Mouse (Mus musculus) embryonic facial prominence, embryonic 12.5 days (tissue): Measurements from ENCODE around the gene Klhl21. TPM values are rescaled to one million over a fixed set of nuclear protein-coding genes. Genes with fewer than 3 reads are reported as not detected.
"Not testable (repeated sequence)": the region's sequence is repeated elsewhere in the genome, so short reads cannot be mapped to it uniquely, and the experiment has no call there.

Experiments
- ATAC-seq: fragments of 200-750 bp; cut with Nextera tagmentation; 2 replicates; pipeline ENCODE4 v1.8.0; 2017; ENCODE audit not compliant: insufficient number of reproducible peaks, insufficient read depth, low FRiP score, low TSS enrichment
- H3K27ac ChIP-seq: fragments of 300-500 bp; sonication (generic); 2 replicates; pipeline ENCODE4 v1.5.1; 2016; ENCODE audit warnings: mild to moderate bottlenecking
- H3K27me3 ChIP-seq: fragments of 300-500 bp; sonication (generic); 2 replicates; pipeline ENCODE4 v1.6.1; 2016; ENCODE audit warnings: mild to moderate bottlenecking, moderate library complexity
- H3K36me3 ChIP-seq: fragments of 300-500 bp; sonication (generic); 2 replicates; pipeline ENCODE4 v1.6.1; 2016; ENCODE audit warnings: mild to moderate bottlenecking
- H3K4me1 ChIP-seq: fragments of 300-500 bp; sonication (generic); 2 replicates; pipeline ENCODE4 v1.6.1; 2016
- H3K4me2 ChIP-seq: fragments of 300-500 bp; sonication (generic); replicated peaks from 2 replicates; pipeline ENCODE4 v1.6.1; 2016; ENCODE audit warnings: mild to moderate bottlenecking, moderate library complexity
- H3K4me3 ChIP-seq: fragments of 300-500 bp; sonication (generic); 2 replicates; pipeline ENCODE4 v1.5.1; 2016; ENCODE audit warnings: mild to moderate bottlenecking
- H3K9ac ChIP-seq: fragments of 300-500 bp; sonication (generic); 2 replicates; pipeline ENCODE4 v1.6.1; 2016; ENCODE audit warnings: mild to moderate bottlenecking, moderate library complexity
- H3K9me3 ChIP-seq: fragments of 300-500 bp; sonication (generic); 2 replicates; pipeline ENCODE4 v1.6.1; 2016; ENCODE audit warnings: mild to moderate bottlenecking, moderate library complexity
- WGBS: fragments of 180-500 bp; shearing (Covaris S2); methylation state at CpG from one replicate; pipeline ENCODE4 v1.1.7; 2016; 5-methylcytosine and 5-hydroxymethylcytosine counted together
- polyA plus RNA-seq: library from polyadenylated mRNA; unstranded; fragments of >200 nt; fragmentation: Nextera tagmentation; extraction: Ambion mirVana; gene quantifications from 2 replicates; pipeline ENCODE4 v1.2.1, GENCODE M21; 2016

Gene Klhl21
- polyA plus RNA-seq, 1 experiment from 2014 or later: 13.5 TPM

DNA sequence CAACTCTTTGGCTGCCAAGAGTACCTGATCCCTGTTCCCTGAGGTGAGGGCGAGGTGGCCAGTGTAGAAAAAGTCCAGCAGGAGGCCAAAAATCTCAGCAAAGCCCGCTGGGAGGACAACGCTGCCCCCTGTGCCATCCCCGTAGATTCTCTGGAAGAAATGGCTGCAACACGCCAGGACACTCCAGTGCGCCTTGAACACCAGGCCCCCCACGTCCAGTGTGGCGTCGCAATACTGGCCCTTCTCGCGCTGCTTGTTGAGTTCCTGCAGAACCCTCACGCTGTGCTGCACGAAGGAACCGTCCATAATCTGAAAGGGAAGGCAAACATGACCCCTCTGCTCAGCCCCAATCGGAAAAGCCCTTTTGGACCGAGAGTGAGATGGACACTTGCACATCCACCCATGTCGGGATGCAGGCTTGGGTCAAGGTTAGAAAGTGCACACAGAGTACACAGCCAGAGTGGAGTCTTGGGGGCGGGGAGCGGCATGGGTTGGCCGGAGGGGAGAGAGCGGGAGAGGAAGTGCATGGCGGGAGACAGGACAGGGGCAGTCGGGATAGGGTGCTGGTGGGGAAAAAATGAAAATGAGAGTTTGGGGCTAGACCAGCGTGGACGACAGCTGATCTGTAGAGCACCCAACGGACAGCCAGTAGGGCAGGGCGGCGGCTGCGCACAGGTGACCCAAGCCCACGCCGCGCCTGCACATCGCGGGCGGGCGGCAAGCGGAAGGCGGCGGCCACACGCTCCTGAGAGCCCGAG is 18.3 kb downstream of the Klhl21 start:
- no peak overlapping the region for H3K27ac ChIP-seq
- H3K4me3 ChIP-seq: peak overlapping the region; percentile 60
- ATAC-seq: peak; percentile 58; the same call in 1 of the 2 replicates
- peak overlapping the region; percentile 83 for H3K9ac ChIP-seq
- H3K4me2 ChIP-seq: peak overlapping the region; percentile 96
- H3K27me3 ChIP-seq: 0 out of 2 replicates have a peak, but pooled peaks cover 1% of the 10 kb centered on the region
- WGBS: 2% methylated on average over 41 of the region's 41 CpGs
- H3K9me3 ChIP-seq: no peaks in the 10 kb centered on the region
- H3K36me3 ChIP-seq: peaks cover 31% of the 10 kb centered on the region
- H3K4me1 ChIP-seq: peaks cover 38% of the 10 kb centered on the region

DNA sequence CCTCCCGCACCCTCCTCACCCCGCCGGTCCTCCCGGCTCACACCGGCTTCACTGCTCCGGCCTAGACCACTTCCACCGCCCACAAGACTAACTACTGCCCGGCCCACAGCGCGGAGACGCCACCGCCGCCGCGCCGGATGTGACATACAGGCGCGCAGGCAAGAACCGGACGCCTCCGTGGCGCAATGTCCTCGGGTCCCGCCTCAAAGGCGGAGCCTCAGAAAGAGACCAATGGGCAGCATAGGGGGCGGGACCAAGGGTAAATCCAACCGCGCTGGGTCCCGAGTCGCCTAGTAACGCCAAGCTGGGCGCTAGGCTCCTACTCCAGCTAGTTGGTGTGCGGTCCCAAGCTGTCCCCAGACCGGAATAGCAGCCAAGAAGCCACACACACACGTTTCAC is 18.9 kb downstream of the Klhl21 start, which contains the start of gene Zbtb48:
Gene Zbtb48, minus strand, starts transcription at position 148 of the 400 bp plus-strand sequence.
- H3K36me3 ChIP-seq: peaks cover 25% of the 10 kb centered on the region
- peaks cover 7% of the 10 kb centered on the region; the same call in 1 of the 2 replicates for H3K27me3 ChIP-seq
- peak; percentile 94 for ATAC-seq
- WGBS: under 1% methylated on average over 35 of the region's 35 CpGs
- H3K4me1 ChIP-seq: peaks cover 38% of the 10 kb centered on the region
- peak within 1 kb of the TSS; percentile 83 for H3K9ac ChIP-seq
- no peaks in the 10 kb centered on the region for H3K9me3 ChIP-seq
- no peak within 1 kb of the TSS for H3K27ac ChIP-seq
- H3K4me2 ChIP-seq: peak within 1 kb of the TSS; percentile 96
- H3K4me3 ChIP-seq: peak within 1 kb of the TSS; percentile 60

- Histone ChIP-seq H3K36me3 (peaks cover 16% of the 10 kb centered on the region), H3K9ac (peak overlapping the region; percentile 60; the same call in 1 of the 2 replicates), H3K4me3 (peak overlapping the region; percentile 60), H3K4me1 (peaks cover 38% of the 10 kb centered on the region), H3K4me2 (peak overlapping the region; percentile 96), H3K27me3 (peaks cover 9% of the 10 kb centered on the region; the same call in 1 of the 2 replicates), H3K27ac (no peak overlapping the region), H3K9me3 (no peaks in the 10 kb centered on the region)
- WGBS: 67% methylated on average over 15 of the region's 15 CpGs
- ATAC-seq: no peak
Observed at GRCm38 (mm10) chr4:152028456-152028855, 19.9 kb downstream of the Klhl21 start.

DNA sequence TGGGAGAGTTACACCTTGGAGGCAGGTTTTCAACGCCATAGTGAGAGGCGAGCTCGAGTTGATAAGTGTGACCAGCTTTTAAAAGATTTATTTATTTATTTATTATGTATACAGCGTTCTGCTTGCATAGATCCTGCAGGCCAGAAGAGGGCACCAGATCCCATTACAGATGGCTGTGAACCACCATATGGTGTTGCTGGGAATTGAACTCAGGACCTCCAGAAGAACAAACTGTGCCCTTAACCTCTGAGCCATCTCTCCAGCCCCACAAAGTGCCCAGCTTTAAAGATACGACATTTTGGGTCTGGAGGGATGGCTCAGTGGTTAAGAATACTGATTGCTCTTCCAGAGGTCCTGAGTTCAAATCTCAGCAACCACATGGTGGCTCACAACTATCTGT is 20.5 kb downstream of the Klhl21 start:
- H3K27ac ChIP-seq: no peak overlapping the region
- H3K4me2 ChIP-seq: 0 out of 2 replicates have a peak overlapping the region, but pooled peaks have one; percentile 96
- H3K4me3 ChIP-seq: 0 out of 2 replicates have a peak overlapping the region, but pooled peaks have one; percentile 6
- no peaks in the 10 kb centered on the region for H3K9me3 ChIP-seq
- 45% methylated on average over 5 of the region's 5 CpGs for WGBS
- no peak overlapping the region for H3K9ac ChIP-seq
- ATAC-seq: no peak
- 0 out of 2 replicates have a peak, but pooled peaks cover 10% of the 10 kb centered on the region for H3K36me3 ChIP-seq
- peaks cover 38% of the 10 kb centered on the region for H3K4me1 ChIP-seq
- peaks cover 9% of the 10 kb centered on the region; the same call in 1 of the 2 replicates for H3K27me3 ChIP-seq

DNA sequence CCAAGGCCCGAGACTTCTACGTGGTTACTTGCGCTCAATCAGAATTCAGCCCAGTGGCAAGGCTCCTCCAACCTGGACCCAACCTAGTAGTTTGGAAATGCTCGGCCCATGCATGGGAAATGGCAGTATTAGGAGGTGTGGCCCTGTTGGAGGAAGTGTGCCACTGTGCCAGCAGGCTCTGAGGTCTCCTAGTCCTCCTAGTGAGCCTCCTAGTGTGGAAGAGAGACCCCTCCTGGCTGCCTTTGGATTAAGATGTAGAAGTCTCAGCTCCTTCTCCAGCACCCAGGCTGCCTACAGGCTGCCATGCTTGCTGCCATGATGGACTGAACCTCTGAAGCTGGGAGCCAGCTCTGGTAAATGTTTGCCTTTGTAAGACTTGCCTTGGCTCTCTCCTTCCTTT is 21.4 kb downstream of the Klhl21 start:
- no peak overlapping the region for H3K4me3 ChIP-seq
- WGBS: 77% methylated on average over 4 of the region's 4 CpGs
- H3K9me3 ChIP-seq: no peaks in the 10 kb centered on the region
- H3K27ac ChIP-seq: no peak overlapping the region
- H3K36me3 ChIP-seq: 0 out of 2 replicates have a peak, but pooled peaks cover under 1% of the 10 kb centered on the region
- no peak for ATAC-seq
- H3K4me2 ChIP-seq: no peak overlapping the region
- no peak overlapping the region for H3K9ac ChIP-seq
- H3K27me3 ChIP-seq: peaks cover 9% of the 10 kb centered on the region; the same call in 1 of the 2 replicates
- H3K4me1 ChIP-seq: peaks cover 33% of the 10 kb centered on the region

- no peak overlapping the region for H3K27ac ChIP-seq
- H3K36me3 ChIP-seq: no peaks in the 10 kb centered on the region
- H3K4me3 ChIP-seq: no peak overlapping the region
- ATAC-seq: no peak
- 90% methylated on average over 13 of the region's 13 CpGs for WGBS
- no peak overlapping the region for H3K9ac ChIP-seq
- peaks cover 13% of the 10 kb centered on the region for H3K4me1 ChIP-seq
- no peaks in the 10 kb centered on the region for H3K9me3 ChIP-seq
- H3K4me2 ChIP-seq: no peak overlapping the region
- peaks cover 9% of the 10 kb centered on the region; the same call in 1 of the 2 replicates for H3K27me3 ChIP-seq
Observed at GRCm38 (mm10) chr4:152032922-152033321, 24.3 kb downstream of the Klhl21 start.

DNA sequence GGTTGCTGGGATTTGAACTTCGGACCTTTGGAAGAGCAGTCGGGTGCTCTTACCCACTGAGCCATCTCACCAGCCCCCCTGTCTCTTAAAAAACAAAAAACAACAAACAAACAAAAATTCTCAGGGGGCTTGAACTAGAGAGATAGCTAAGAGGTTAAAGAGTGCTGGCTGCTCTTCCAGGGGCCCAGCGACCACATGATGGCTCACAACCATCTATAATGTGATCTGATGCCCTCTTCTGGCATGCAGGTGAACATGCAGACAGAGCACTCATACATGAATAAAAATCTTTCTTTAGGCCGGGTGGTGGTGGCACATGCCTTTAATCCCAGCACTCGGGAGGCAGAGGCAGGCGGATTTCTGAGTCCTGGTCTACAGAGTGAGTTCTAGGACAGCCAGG is 27.9 kb downstream of the Klhl21 start:
- not testable (repeated sequence) for H3K4me2 ChIP-seq, ATAC-seq, H3K4me1 ChIP-seq, H3K27ac ChIP-seq, H3K9me3 ChIP-seq, H3K36me3 ChIP-seq, H3K4me3 ChIP-seq, H3K9ac ChIP-seq, H3K27me3 ChIP-seq
- 92% methylated on average over 6 of the region's 6 CpGs for WGBS

DNA sequence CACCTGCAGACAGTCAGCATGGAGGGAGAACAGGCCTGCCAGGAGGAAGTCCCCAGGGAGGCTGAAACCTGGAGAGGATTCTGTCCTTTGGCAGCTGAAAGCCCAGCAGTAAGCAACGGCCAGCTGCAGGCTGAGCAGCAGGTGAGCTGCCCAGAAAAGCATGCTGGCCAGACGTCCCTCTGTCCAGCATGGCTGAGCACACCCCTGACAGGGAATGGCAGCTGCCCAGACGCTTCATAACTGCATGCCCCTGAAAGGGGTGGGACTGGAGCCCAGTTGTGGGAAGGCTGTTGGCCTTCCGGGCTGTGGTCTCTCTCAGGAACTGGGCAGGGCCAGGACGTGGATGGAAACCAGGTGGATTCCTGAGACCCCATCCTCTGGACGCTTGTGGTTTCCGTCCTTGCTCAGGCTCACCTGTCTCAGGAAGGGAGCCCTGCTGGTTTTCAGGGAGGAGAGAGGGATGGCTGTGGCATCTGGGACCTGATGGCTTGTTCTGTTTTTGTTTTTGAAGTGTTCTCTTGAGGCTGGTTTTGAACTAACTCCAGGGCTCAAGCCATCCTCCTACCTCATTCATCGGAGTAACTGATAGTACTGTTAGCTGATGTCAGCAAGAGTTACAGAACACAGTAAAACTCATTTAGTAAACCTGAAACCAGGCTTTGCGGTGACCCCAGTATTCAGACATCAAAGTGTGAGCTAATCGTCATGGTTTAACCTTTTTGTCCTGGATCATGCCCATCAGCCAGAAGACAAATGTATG is 29.8 kb downstream of the Klhl21 start, which contains the start of gene Tas1r1:
Gene Tas1r1, minus strand, starts transcription at position 344 of the 760 bp plus-strand sequence.
- Histone ChIP-seq H3K27me3 (no peaks in the 10 kb centered on the region), H3K27ac (peak within 1 kb of the TSS; percentile 36; the same call in 1 of the 2 replicates), H3K4me3 (peak within 1 kb of the TSS; percentile 100), H3K9ac (peak within 1 kb of the TSS; percentile 94), H3K9me3 (no peaks in the 10 kb centered on the region), H3K36me3 (peaks cover 26% of the 10 kb centered on the region), H3K4me2 (peak within 1 kb of the TSS; percentile 95), H3K4me1 (peaks cover 9% of the 10 kb centered on the region)
- 44% methylated on average over 10 of the region's 10 CpGs for WGBS
- ATAC-seq: peak; percentile 18; the same call in 1 of the 2 replicates

- peak within 1 kb of the TSS; percentile 95 for H3K4me2 ChIP-seq
- H3K27ac ChIP-seq: peak within 1 kb of the TSS; percentile 36; the same call in 1 of the 2 replicates
- H3K36me3 ChIP-seq: peaks cover 34% of the 10 kb centered on the region
- peaks cover 9% of the 10 kb centered on the region for H3K4me1 ChIP-seq
- H3K9ac ChIP-seq: peak within 1 kb of the TSS; percentile 94
- ATAC-seq: peak; percentile 66
- peak within 1 kb of the TSS; percentile 100 for H3K4me3 ChIP-seq
- H3K9me3 ChIP-seq: no peaks in the 10 kb centered on the region
- WGBS: under 1% methylated on average over 70 of the region's 86 CpGs
- H3K27me3 ChIP-seq: no peaks in the 10 kb centered on the region
Observed at GRCm38 (mm10) chr4:152038985-152039830, 30.6 kb downstream of the Klhl21 start, which contains the start of gene Nol9. Gene Nol9 (plus strand): TSS chr4:152039321.

DNA sequence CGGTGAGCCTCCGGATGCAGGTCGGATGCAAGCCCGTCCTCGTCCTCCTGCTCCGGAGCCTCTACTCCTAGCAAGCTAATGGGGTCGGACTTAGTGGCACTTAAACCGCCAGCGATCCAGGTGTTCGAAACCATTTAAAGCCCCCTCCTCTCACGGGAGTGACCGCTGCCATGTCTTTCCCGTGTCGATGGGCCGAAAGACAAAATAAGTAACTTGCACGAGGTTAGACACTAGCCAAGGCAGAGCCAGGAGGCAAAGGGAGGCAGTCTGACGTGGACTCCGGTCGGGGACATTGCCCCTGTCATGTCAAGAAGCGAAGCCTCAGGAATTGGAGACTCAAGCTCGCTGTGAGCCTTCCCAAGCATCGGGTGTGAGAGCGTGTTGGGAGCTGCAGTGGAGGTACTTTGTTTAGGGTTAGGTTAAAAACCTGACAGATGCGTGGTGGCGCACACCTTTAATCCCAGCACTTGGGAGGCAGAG is 31.3 kb downstream of the Klhl21 start:
- Histone ChIP-seq H3K27me3 (no peaks in the 10 kb centered on the region), H3K4me1 (peaks cover 9% of the 10 kb centered on the region), H3K4me3 (peak overlapping the region; percentile 100), H3K4me2 (peak overlapping the region; percentile 95), H3K27ac (no peak overlapping the region), H3K9ac (peak overlapping the region; percentile 94), H3K9me3 (no peaks in the 10 kb centered on the region), H3K36me3 (peaks cover 40% of the 10 kb centered on the region)
- no peak for ATAC-seq
- WGBS: 3% methylated on average over 25 of the region's 25 CpGs
